Mouse (Mus musculus) cerebellum, postnatal 36 days (tissue): ENCODE results near the gene Tnfaip8l1.
A peak's percentile ranks its signal among the peaks of the same experiment; 100 is the strongest.

Experiments
- DNase-seq, 2 experiments: peaks; one replicate each; pipeline ENCODE4 v3.0.0; 2021 to 2022; ENCODE audit warnings: mixed read lengths in 2 of 2

The Tnfaip8l1 gene

DNA sequence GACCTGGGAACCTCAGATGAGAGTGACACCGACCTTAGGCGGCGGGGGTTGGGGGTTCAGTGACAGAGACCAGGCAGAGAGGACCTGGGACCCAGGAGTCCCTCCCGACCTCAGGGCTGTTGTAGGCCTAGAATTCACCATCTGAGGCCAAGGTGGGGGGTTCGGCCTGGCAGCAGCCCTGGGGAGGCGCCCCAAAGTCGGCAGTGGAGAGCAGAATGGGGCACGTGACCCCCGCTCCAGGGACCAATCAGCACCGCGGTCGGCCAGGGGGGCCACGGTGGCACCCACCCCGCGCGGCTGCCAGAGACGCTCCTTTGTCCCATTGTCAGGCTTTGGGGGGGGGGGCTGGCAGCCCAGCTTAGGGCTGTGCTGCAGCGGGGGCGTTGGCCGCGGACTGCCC lies 22.9 kb upstream of the Tnfaip8l1 start:
- DNase-seq = peak in 1 of 2 experiments; percentile 51

- peak; percentile 83 to 86 for DNase-seq
These were observed 22.2 kb upstream of the Tnfaip8l1 start, which contains the start of gene Sema6b for GRCm38 (mm10) chr17:56139858-56140595. TSS of gene Sema6b (minus strand) at chr17:56140343.

- peak; percentile 78 to 80 for DNase-seq
These were observed 20.3 kb upstream of the Tnfaip8l1 start for GRCm38 (mm10) chr17:56141702-56142605.

- no peak for DNase-seq
These were observed 17.7 kb upstream of the Tnfaip8l1 start for GRCm38 (mm10) chr17:56144546-56144945.

GRCm38 (mm10) chr17:56146131-56146530 lies 16.1 kb upstream of the Tnfaip8l1 start:
- DNase-seq = no peak

GRCm38 (mm10) chr17:56147420-56147819 lies 14.9 kb upstream of the Tnfaip8l1 start:
- DNase-seq = no peak

DNA sequence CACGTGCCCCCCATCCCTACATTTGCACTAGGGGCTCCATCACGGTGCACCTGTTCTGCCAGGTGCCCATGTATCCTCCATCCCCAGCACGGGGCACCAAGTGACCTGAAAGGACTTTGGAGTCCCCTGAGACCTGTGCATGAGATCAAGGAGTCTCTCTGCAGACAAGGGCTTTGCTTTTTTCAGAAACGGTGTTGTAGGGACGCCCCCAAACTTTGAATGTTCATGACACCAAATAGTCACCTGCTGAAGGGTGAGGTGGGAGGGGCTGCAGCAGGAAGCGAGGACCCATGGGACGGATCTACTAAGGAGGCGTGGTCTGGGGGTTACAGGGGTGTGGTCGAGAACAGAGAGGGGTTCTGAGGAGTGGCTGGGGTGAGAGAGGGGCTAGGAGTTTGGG lies 14.0 kb upstream of the Tnfaip8l1 start:
- no peak for DNase-seq

GRCm38 (mm10) chr17:56148790-56149618 lies 13.3 kb upstream of the Tnfaip8l1 start:
- DNase-seq = no peak

GRCm38 (mm10) chr17:56149897-56150296 lies 12.4 kb upstream of the Tnfaip8l1 start:
- no peak for DNase-seq

GRCm38 (mm10) chr17:56153643-56154042 lies 8.6 kb upstream of the Tnfaip8l1 start:
- peak; percentile 26 to 46 for DNase-seq

DNA sequence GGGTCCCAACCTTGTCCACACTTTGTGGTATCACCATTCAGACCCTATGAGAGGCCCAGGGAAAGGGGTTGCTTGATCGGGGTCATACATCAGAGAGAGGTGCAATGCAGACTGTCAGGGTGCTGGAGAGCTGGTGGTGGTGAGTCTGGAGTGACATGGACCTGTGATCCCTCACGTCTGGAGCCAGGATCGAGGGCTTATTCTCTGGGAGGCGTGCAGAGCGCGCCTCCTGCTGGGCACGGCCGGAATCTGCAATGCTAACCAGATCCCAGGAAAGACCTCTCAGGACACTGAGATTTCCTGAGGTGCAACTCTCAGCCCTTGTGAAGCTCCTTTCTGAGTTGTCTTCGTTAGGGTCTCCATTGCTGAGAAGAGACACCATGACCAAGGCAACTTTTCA lies 2.5 kb upstream of the Tnfaip8l1 start:
- peak; percentile 57 to 60 for DNase-seq

DNA sequence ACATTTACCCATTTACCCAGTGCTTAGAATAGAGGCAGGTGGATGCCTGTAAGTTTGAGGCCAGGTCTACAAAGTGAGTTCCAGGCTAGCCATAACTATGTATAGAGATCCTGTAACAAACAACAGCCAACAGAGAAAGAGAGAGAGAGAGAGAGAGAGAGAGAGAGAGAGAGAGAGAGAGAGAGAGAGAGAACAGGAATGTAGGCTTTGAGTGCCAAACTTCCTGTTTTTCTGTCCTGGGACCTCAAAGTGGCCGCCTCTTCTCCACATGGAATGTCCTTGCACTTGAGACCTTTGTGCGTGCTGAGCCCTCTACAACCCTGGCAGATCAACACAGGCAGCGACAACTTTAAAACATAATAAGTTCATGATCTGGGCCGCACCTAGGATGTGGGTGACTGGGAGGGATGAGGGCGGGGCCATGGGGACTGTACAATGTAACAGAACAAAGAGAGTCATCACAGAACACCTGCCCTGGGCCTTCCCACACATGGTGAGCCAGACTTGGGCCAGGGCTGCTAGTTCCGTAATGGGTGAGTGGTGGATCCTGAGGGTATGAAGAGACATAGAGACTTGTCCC lies 1.3 kb downstream of the Tnfaip8l1 start:
- no peak for DNase-seq

- DNase-seq = no peak
These were observed 2.2 kb downstream of the Tnfaip8l1 start for GRCm38 (mm10) chr17:56164510-56164909.

- DNase-seq = no peak
These were observed 3.4 kb downstream of the Tnfaip8l1 start for GRCm38 (mm10) chr17:56165671-56166070.

DNA sequence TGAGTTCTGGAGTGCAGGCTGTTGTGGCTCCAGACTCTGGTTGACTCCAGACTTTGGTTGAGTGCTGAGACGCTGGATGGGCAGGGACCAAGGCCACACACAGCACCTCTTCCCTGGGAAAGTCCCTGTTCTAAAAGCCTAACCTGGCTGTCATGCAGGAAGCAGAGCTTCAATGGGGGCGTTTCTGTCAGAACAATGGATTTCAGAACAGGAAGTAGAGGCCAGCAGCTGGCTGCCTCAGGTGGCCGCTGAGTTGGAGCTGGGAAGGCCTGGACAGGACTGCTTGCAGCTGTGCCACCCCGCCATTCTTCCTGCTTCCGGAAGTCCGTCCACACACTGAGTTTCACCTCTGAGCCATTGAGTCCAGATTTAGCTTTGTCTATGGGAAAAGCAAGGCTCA lies 7.6 kb downstream of the Tnfaip8l1 start:
- DNase-seq = no peak

DNA sequence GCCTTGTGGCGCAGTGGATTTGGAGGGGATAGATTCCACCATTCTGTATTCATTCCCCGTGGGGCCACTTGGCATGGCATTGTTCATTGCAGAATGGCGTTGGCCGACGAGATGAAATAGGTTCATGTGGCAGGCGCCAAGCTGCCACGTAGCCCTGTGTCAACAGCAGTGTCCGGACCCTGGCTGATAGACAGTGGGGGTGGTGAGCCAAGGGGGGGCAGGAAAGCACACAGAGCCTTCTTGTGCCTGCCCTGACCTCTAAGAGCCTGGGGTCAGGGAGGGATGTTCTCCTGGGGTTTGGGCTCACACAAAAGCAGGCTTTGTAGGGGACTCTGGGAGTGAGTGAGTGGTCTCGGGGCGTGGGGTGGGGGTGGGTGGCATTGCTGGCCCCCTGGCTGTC lies 8.4 kb downstream of the Tnfaip8l1 start:
- DNase-seq = no peak

GRCm38 (mm10) chr17:56171456-56171855 lies 9.2 kb downstream of the Tnfaip8l1 start:
- DNase-seq = no peak

- DNase-seq = no peak
These were observed 9.6 kb downstream of the Tnfaip8l1 start for GRCm38 (mm10) chr17:56171881-56172280.

- DNase-seq = no peak
These were observed 11.2 kb downstream of the Tnfaip8l1 start for GRCm38 (mm10) chr17:56173401-56174046.

DNA sequence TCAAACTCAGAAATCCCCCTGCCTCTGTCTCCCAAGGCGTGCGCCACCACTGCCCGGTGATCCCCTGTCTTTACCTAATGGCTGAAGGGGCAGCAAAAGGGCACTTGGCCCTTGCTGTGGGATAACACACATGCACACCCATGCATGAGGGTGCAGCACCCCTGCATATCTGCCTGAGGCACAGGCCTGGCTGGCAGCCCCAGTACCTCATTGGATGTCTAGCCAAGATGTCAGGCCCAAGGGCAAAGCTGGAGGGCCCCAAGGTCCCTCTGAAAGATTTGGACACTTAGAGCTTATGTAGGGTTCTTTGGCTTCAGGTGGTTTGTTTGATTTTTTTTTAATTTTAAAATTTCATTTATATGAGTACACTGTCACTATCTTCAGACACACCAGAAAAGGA lies 13.1 kb downstream of the Tnfaip8l1 start:
- DNase-seq = no peak

- peak in 1 of 2 experiments; percentile 10 for DNase-seq
These were observed 20.8 kb downstream of the Tnfaip8l1 start for GRCm38 (mm10) chr17:56182975-56183657.
